Mouse (Mus musculus): ENCODE measurements around the gene Cd24a. TPM values are rescaled to one million over a fixed set of nuclear protein-coding genes. Genes with fewer than 3 reads are reported as not detected.
A peak's percentile ranks its signal among the peaks of the same experiment; 100 is the strongest.

Gene Cd24a
- polyA plus RNA-seq, 1 experiment from 2014 or later = 420 TPM

GRCm38 (mm10) chr10:43550923-43551322, 27.2 kb upstream of the Cd24a start:
- no peak overlapping the region for H3K4me2 ChIP-seq
- no peak for ATAC-seq (replicated peaks; ENCODE audit: low FRiP score)
- 35% methylated on average over 3 of the region's 3 CpGs for WGBS

GRCm38 (mm10) chr10:43551388-43551787, 26.7 kb upstream of the Cd24a start:
- Histone ChIP-seq H3K9ac (ENCODE audit: low read depth, low read length) (no peak overlapping the region), H3K36me3 (ENCODE audit: control insufficient read depth, insufficient read depth, low read length) (no peaks in the 10 kb centered on the region), H3K27me3 (replicated peaks; ENCODE audit: control insufficient read depth, insufficient read depth, low read length) (no peaks in the 10 kb centered on the region), H3K4me3 (ENCODE audit: low read depth, low read length) (no peak overlapping the region), H3K4me1 (replicated peaks; ENCODE audit: control insufficient read depth, insufficient read depth, low read length) (no peaks in the 10 kb centered on the region), H3K27ac (ENCODE audit: low read depth, low read length) (no peak overlapping the region), H3K9me3 (ENCODE audit: control insufficient read depth, low read length) (no peaks in the 10 kb centered on the region), H3K4me2 (no peak overlapping the region)
- ATAC-seq (replicated peaks; ENCODE audit: low FRiP score) (no peak), DNase-seq (ENCODE audit: low spot score) (no peak)
- 33% methylated on average over 3 of the region's 3 CpGs for WGBS

More at GRCm38 (mm10) chr10:43550923-43551322, 27.2 kb upstream of the Cd24a start:
- no peak overlapping the region for H3K9ac ChIP-seq (ENCODE audit: low read depth, low read length)
- no peaks in the 10 kb centered on the region for H3K36me3 ChIP-seq (ENCODE audit: control insufficient read depth, insufficient read depth, low read length)
- no peak for DNase-seq (ENCODE audit: low spot score)
- H3K9me3 ChIP-seq (ENCODE audit: control insufficient read depth, low read length) = no peaks in the 10 kb centered on the region
- no peak overlapping the region for H3K4me3 ChIP-seq (ENCODE audit: low read depth, low read length)
- no peak overlapping the region for H3K27ac ChIP-seq (ENCODE audit: low read depth, low read length)
- no peaks in the 10 kb centered on the region for H3K4me1 ChIP-seq (replicated peaks; ENCODE audit: control insufficient read depth, insufficient read depth, low read length)
- H3K27me3 ChIP-seq (replicated peaks; ENCODE audit: control insufficient read depth, insufficient read depth, low read length) = no peaks in the 10 kb centered on the region

GRCm38 (mm10) chr10:43557630-43558165, 20.4 kb upstream of the Cd24a start:
- 78% methylated on average over 5 of the region's 5 CpGs for WGBS
- no peak overlapping the region for H3K27ac ChIP-seq (ENCODE audit: low read depth, low read length)
- H3K27me3 ChIP-seq (replicated peaks; ENCODE audit: control insufficient read depth, insufficient read depth, low read length) = no peaks in the 10 kb centered on the region
- no peak overlapping the region for H3K4me2 ChIP-seq
- H3K9ac ChIP-seq (ENCODE audit: low read depth, low read length) = no peak overlapping the region
- no peak for DNase-seq (ENCODE audit: low spot score)
- no peaks in the 10 kb centered on the region for H3K4me1 ChIP-seq (replicated peaks; ENCODE audit: control insufficient read depth, insufficient read depth, low read length)
- no peak for ATAC-seq (replicated peaks; ENCODE audit: low FRiP score)
- H3K9me3 ChIP-seq (ENCODE audit: control insufficient read depth, low read length) = no peaks in the 10 kb centered on the region
- no peak overlapping the region for H3K4me3 ChIP-seq (ENCODE audit: low read depth, low read length)
- no peaks in the 10 kb centered on the region for H3K36me3 ChIP-seq (ENCODE audit: control insufficient read depth, insufficient read depth, low read length)

GRCm38 (mm10) chr10:43559313-43559712, 18.8 kb upstream of the Cd24a start:
- H3K9ac ChIP-seq (ENCODE audit: low read depth, low read length) = no peak overlapping the region
- DNase-seq (ENCODE audit: low spot score) = no peak
- no peaks in the 10 kb centered on the region for H3K9me3 ChIP-seq (ENCODE audit: control insufficient read depth, low read length)
- ATAC-seq (replicated peaks; ENCODE audit: low FRiP score) = no peak
- H3K36me3 ChIP-seq (ENCODE audit: control insufficient read depth, insufficient read depth, low read length) = no peaks in the 10 kb centered on the region
- H3K27ac ChIP-seq (ENCODE audit: low read depth, low read length) = no peak overlapping the region
- no peaks in the 10 kb centered on the region for H3K27me3 ChIP-seq (replicated peaks; ENCODE audit: control insufficient read depth, insufficient read depth, low read length)
- no peaks in the 10 kb centered on the region for H3K4me1 ChIP-seq (replicated peaks; ENCODE audit: control insufficient read depth, insufficient read depth, low read length)
- 70% methylated on average over 11 of the region's 11 CpGs for WGBS
- H3K4me2 ChIP-seq = no peak overlapping the region
- no peak overlapping the region for H3K4me3 ChIP-seq (ENCODE audit: low read depth, low read length)

GRCm38 (mm10) chr10:43560765-43561164, 17.3 kb upstream of the Cd24a start:
- Histone ChIP-seq H3K36me3 (ENCODE audit: control insufficient read depth, insufficient read depth, low read length) (no peaks in the 10 kb centered on the region), H3K4me3 (ENCODE audit: low read depth, low read length) (no peak overlapping the region), H3K9me3 (ENCODE audit: control insufficient read depth, low read length) (no peaks in the 10 kb centered on the region), H3K9ac (ENCODE audit: low read depth, low read length) (no peak overlapping the region), H3K4me1 (replicated peaks; ENCODE audit: control insufficient read depth, insufficient read depth, low read length) (no peaks in the 10 kb centered on the region), H3K27me3 (replicated peaks; ENCODE audit: control insufficient read depth, insufficient read depth, low read length) (no peaks in the 10 kb centered on the region), H3K4me2 (no peak overlapping the region), H3K27ac (ENCODE audit: low read depth, low read length) (no peak overlapping the region)
- ATAC-seq (replicated peaks; ENCODE audit: low FRiP score) = no peak
- DNase-seq (ENCODE audit: low spot score) = no peak
- 32% methylated on average over 2 of the region's 2 CpGs for WGBS

- no peaks in the 10 kb centered on the region for H3K36me3 ChIP-seq (ENCODE audit: control insufficient read depth, insufficient read depth, low read length)
- no peak for DNase-seq (ENCODE audit: low spot score)
- H3K27ac ChIP-seq (ENCODE audit: low read depth, low read length) = no peak overlapping the region
- ATAC-seq (replicated peaks; ENCODE audit: low FRiP score) = no peak
- no peaks in the 10 kb centered on the region for H3K27me3 ChIP-seq (replicated peaks; ENCODE audit: control insufficient read depth, insufficient read depth, low read length)
- H3K9me3 ChIP-seq (ENCODE audit: control insufficient read depth, low read length) = no peaks in the 10 kb centered on the region
- no peak overlapping the region for H3K4me3 ChIP-seq (ENCODE audit: low read depth, low read length)
- H3K4me2 ChIP-seq = no peak overlapping the region
- no peaks in the 10 kb centered on the region for H3K4me1 ChIP-seq (replicated peaks; ENCODE audit: control insufficient read depth, insufficient read depth, low read length)
- no peak overlapping the region for H3K9ac ChIP-seq (ENCODE audit: low read depth, low read length)
- 85% methylated on average over 2 of the region's 2 CpGs for WGBS
Observed at GRCm38 (mm10) chr10:43561311-43561710, 16.8 kb upstream of the Cd24a start.

- H3K9me3 ChIP-seq (ENCODE audit: control insufficient read depth, low read length) = peaks cover 6% of the 10 kb centered on the region; the same call in 1 of the 2 replicates
- H3K4me1 ChIP-seq (replicated peaks; ENCODE audit: control insufficient read depth, insufficient read depth, low read length) = peaks cover 5% of the 10 kb centered on the region; the same call in 1 of the 2 replicates
- no peak overlapping the region for H3K4me3 ChIP-seq (ENCODE audit: low read depth, low read length)
- WGBS = 68% methylated on average over 2 of the region's 2 CpGs
- no peaks in the 10 kb centered on the region; the same call in 1 of the 2 replicates for H3K27me3 ChIP-seq (replicated peaks; ENCODE audit: control insufficient read depth, insufficient read depth, low read length)
- H3K27ac ChIP-seq (ENCODE audit: low read depth, low read length) = no peak overlapping the region
- ATAC-seq (replicated peaks; ENCODE audit: low FRiP score) (no peak), DNase-seq (ENCODE audit: low spot score) (no peak)
- no peak overlapping the region for H3K9ac ChIP-seq (ENCODE audit: low read depth, low read length)
- H3K4me2 ChIP-seq = no peak overlapping the region
- H3K36me3 ChIP-seq (ENCODE audit: control insufficient read depth, insufficient read depth, low read length) = peaks cover 2% of the 10 kb centered on the region; the same call in 1 of the 2 replicates
Observed at GRCm38 (mm10) chr10:43574352-43574751, 3.7 kb upstream of the Cd24a start.

GRCm38 (mm10) chr10:43574956-43575355, 3.1 kb upstream of the Cd24a start:
- peak; percentile 74 for DNase-seq (ENCODE audit: low spot score)
- Histone ChIP-seq H3K4me1 (replicated peaks; ENCODE audit: control insufficient read depth, insufficient read depth, low read length) (peaks cover 5% of the 10 kb centered on the region; the same call in 1 of the 2 replicates), H3K27me3 (replicated peaks; ENCODE audit: control insufficient read depth, insufficient read depth, low read length) (peaks cover 3% of the 10 kb centered on the region; the same call in 1 of the 2 replicates), H3K36me3 (ENCODE audit: control insufficient read depth, insufficient read depth, low read length) (peaks cover 2% of the 10 kb centered on the region; the same call in 1 of the 2 replicates), H3K4me2 (no peak overlapping the region), H3K27ac (ENCODE audit: low read depth, low read length) (no peak overlapping the region), H3K4me3 (ENCODE audit: low read depth, low read length) (no peak overlapping the region), H3K9me3 (ENCODE audit: control insufficient read depth, low read length) (peaks cover 6% of the 10 kb centered on the region; the same call in 1 of the 2 replicates), H3K9ac (ENCODE audit: low read depth, low read length) (no peak overlapping the region)
- WGBS = 0% methylated on average over 3 of the region's 3 CpGs
- ATAC-seq (replicated peaks; ENCODE audit: low FRiP score) = no peak
